Mouse (Mus musculus) limb, embryonic 14.5 days (tissue): ENCODE results near the gene Itga10. TPM values are rescaled to one million over a fixed set of nuclear protein-coding genes. Genes with fewer than 3 reads are reported as not detected.

ENCODE experiments used
- ATAC-seq: fragments of 200-750 bp; cut with Nextera tagmentation; 2 replicates; pipeline ENCODE4 v1.8.0; 2017; ENCODE audit warnings: low read depth, moderate number of reproducible peaks, moderate TSS enrichment; ENCODE audit not compliant: low FRiP score
- DNase-seq: peaks from one replicate; pipeline ENCODE4 v3.0.0-alpha.2; 2015; ENCODE audit warnings: low spot score
- H3K27ac ChIP-seq: fragments of 300-500 bp; sonication (generic); replicated peaks from 2 replicates; pipeline ENCODE4 v1.5.1; 2014; ENCODE audit warnings: low read depth, mild to moderate bottlenecking, low read length, moderate library complexity, mixed read lengths
- H3K27me3 ChIP-seq: fragments of 300-500 bp; sonication (generic); 2 replicates; pipeline ENCODE4 v1.6.1; 2014; ENCODE audit warnings: low read length, mixed read lengths; ENCODE audit not compliant: control insufficient read depth, insufficient read depth
- H3K36me3 ChIP-seq: fragments of 300-500 bp; sonication (generic); 2 replicates; pipeline ENCODE4 v1.6.1; 2014; ENCODE audit warnings: mild to moderate bottlenecking, low read length, moderate library complexity, mixed read lengths; ENCODE audit not compliant: control insufficient read depth, insufficient read depth
- H3K4me1 ChIP-seq: fragments of 300-500 bp; sonication (generic); 2 replicates; pipeline ENCODE4 v1.6.1; 2014; ENCODE audit warnings: antibody characterized with exemption, low read length, mixed read lengths; ENCODE audit not compliant: control insufficient read depth, insufficient read depth
- H3K4me2 ChIP-seq: fragments of 300-500 bp; sonication (generic); replicated peaks from 2 replicates; pipeline ENCODE4 v1.6.1; 2014; ENCODE audit warnings: low read depth, mild to moderate bottlenecking, low read length, moderate library complexity; ENCODE audit not compliant: severe bottlenecking
- H3K4me3 ChIP-seq: fragments of 300-500 bp; sonication (generic); replicated peaks from 2 replicates; pipeline ENCODE4 v1.5.1; 2014; ENCODE audit warnings: low read length
- H3K9ac ChIP-seq: fragments of 300-500 bp; sonication (generic); 2 replicates; pipeline ENCODE4 v1.6.1; 2014; ENCODE audit warnings: mild to moderate bottlenecking, low read depth, low read length, moderate library complexity; ENCODE audit not compliant: severe bottlenecking
- H3K9me3 ChIP-seq: fragments of 300-500 bp; sonication (generic); 2 replicates; pipeline ENCODE4 v1.6.1; 2016; ENCODE audit warnings: low read length; ENCODE audit not compliant: control insufficient read depth
- POLR2A ChIP-seq: fragments of 200-500 bp; IDR thresholded peaks from 2 replicates; pipeline ENCODE4 v1.8.0; 2012; ENCODE audit warnings: inconsistent platforms, mild to moderate bottlenecking, moderate library complexity, borderline replicate concordance; ENCODE audit not compliant: insufficient read depth, insufficient read length; ENCODE audit errors: extremely low read depth
- WGBS: fragments of 180-500 bp; shearing (Covaris S2); extraction: QIAGEN DNeasy Blood & Tissue Kit; methylation state at CpG from one replicate; pipeline ENCODE4 v1.1.7; 2014; 5-methylcytosine and 5-hydroxymethylcytosine counted together
- polyA plus RNA-seq, 2 experiments: library from polyadenylated mRNA; depleted of rRNA in 1 of 2; stranded (reverse) in 1 of 2; unstranded in 1 of 2; fragments of >200 nt; fragmentation: Nextera tagmentation in 1 of 2; extraction: Ambion mirVana in 1 of 2; gene quantifications; 2 replicates each; pipeline versions ENCODE4 v1.2.1 to v1.2.3; 2012 to 2014

The Itga10 gene
- polyA plus RNA-seq (2012; rRNA removed) = 25.0 and 31.1 TPM in 2 replicates
- polyA plus RNA-seq (2014; fragmentation: Nextera tagmentation; extraction: Ambion mirVana) = 3.9 TPM in 2 replicates

- Histone ChIP-seq H3K27me3 (no peaks in the 10 kb centered on the region), H3K4me1 (0 out of 2 replicates have a peak, but pooled peaks cover 5% of the 10 kb centered on the region), H3K4me3 (peak within 1 kb of the TSS; percentile 15), H3K36me3 (peaks cover 46% of the 10 kb centered on the region), H3K27ac (no peak within 1 kb of the TSS), H3K9me3 (no peaks in the 10 kb centered on the region), H3K4me2 (peak within 1 kb of the TSS; percentile 10; the same call in 1 of the 2 replicates), H3K9ac (no peak within 1 kb of the TSS)
- 65% methylated on average over 7 of the region's 7 CpGs for WGBS
- ATAC-seq = peak; percentile 72
- no peak for TF ChIP-seq POLR2A
- peak; percentile 63 for DNase-seq
These were observed at the start of gene Itga10 for GRCm38 (mm10) chr3:96645018-96645649. Gene Itga10, plus strand, starts transcription at chr3:96645584.

GRCm38 (mm10) chr3:96595661-96596060 is 49.7 kb upstream of the Itga10 start:
- no peaks in the 10 kb centered on the region for H3K27me3 ChIP-seq
- no peaks in the 10 kb centered on the region for H3K9me3 ChIP-seq
- H3K9ac ChIP-seq = no peak overlapping the region
- TF ChIP-seq POLR2A = no peak
- DNase-seq = no peak
- peak overlapping the region; percentile 99 for H3K4me2 ChIP-seq
- ATAC-seq = no peak
- no peaks in the 10 kb centered on the region for H3K36me3 ChIP-seq
- WGBS = 25% methylated on average over 6 of the region's 6 CpGs
- no peak overlapping the region for H3K27ac ChIP-seq
- H3K4me1 ChIP-seq = peaks cover 32% of the 10 kb centered on the region
- peak overlapping the region; percentile 45; the same call in 1 of the 2 replicates for H3K4me3 ChIP-seq

GRCm38 (mm10) chr3:96596228-96596707 is 49.1 kb upstream of the Itga10 start, which contains the start of gene Ankrd34a:
Gene Ankrd34a, plus strand, starts transcription at chr3:96596636.
- no peak for ATAC-seq
- H3K4me1 ChIP-seq = peaks cover 32% of the 10 kb centered on the region
- 1% methylated on average over 20 of the region's 23 CpGs for WGBS
- H3K27me3 ChIP-seq = no peaks in the 10 kb centered on the region
- no peaks in the 10 kb centered on the region for H3K36me3 ChIP-seq
- peak within 1 kb of the TSS; percentile 45 for H3K4me3 ChIP-seq
- no peak for TF ChIP-seq POLR2A
- peak within 1 kb of the TSS; percentile 99 for H3K4me2 ChIP-seq
- peak; percentile 42 for DNase-seq
- H3K9ac ChIP-seq = peak within 1 kb of the TSS; percentile 66
- H3K9me3 ChIP-seq = no peaks in the 10 kb centered on the region
- H3K27ac ChIP-seq = no peak within 1 kb of the TSS

GRCm38 (mm10) chr3:96596855-96597254 is 48.5 kb upstream of the Itga10 start:
- H3K27ac ChIP-seq = no peak overlapping the region
- H3K9me3 ChIP-seq = no peaks in the 10 kb centered on the region
- peak overlapping the region; percentile 99 for H3K4me2 ChIP-seq
- H3K27me3 ChIP-seq = no peaks in the 10 kb centered on the region
- H3K36me3 ChIP-seq = no peaks in the 10 kb centered on the region
- WGBS = 4% methylated on average over 11 of the region's 12 CpGs
- ATAC-seq = no peak
- H3K9ac ChIP-seq = peak overlapping the region; percentile 66
- peaks cover 32% of the 10 kb centered on the region for H3K4me1 ChIP-seq
- no peak for DNase-seq
- no peak for TF ChIP-seq POLR2A
- H3K4me3 ChIP-seq = peak overlapping the region; percentile 45

- ATAC-seq (no peak), DNase-seq (no peak)
- Histone ChIP-seq H3K27me3 (no peaks in the 10 kb centered on the region), H3K4me3 (peak overlapping the region; percentile 45), H3K27ac (peak overlapping the region; percentile 55; the same call in 1 of the 2 replicates), H3K4me1 (peaks cover 38% of the 10 kb centered on the region), H3K9ac (peak overlapping the region; percentile 66), H3K36me3 (no peaks in the 10 kb centered on the region), H3K9me3 (no peaks in the 10 kb centered on the region), H3K4me2 (peak overlapping the region; percentile 99)
- no peak for TF ChIP-seq POLR2A
- under 1% methylated on average over 31 of the region's 40 CpGs for WGBS
These were observed 47.9 kb upstream of the Itga10 start for GRCm38 (mm10) chr3:96597435-96597891.
